Mouse (Mus musculus): ENCODE data around the gene Glt6d1. TPM values are rescaled to one million over a fixed set of nuclear protein-coding genes. Genes with fewer than 3 reads are reported as not detected.

The Glt6d1 gene
- total and polyA plus RNA-seq, 3 experiments = not detected

DNA sequence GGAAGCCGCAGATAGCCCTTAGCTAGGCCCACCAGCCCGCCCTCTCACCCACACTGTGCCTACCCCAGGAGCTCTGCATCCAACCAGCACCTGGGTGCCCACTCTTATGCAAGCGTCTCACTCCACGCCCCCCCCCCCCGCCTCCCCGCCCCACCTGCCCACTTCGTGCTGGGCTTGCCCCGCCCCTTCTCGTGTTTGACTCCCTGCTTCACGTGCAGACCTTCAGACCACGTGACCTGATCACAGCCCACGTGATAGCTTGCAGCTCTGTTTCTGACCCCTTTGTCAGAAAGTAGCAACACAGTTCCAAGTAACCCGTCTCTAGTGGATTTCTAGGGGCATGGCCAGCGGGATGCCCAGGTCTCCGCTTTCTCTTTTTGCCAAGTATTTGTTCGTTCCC lies 31.6 kb upstream of the Glt6d1 start, which contains the start of gene Sohlh1:
Gene Sohlh1 (minus strand): TSS at position 23 of the 400 bp plus-strand sequence.
- Histone ChIP-seq H3K4me3 (ENCODE audit: control insufficient read depth in 1 of 2, insufficient read depth in 1 of 2, low read depth in 2 of 2, low read length in 2 of 2) (no peak within 1 kb of the TSS), H3K4me1 (ENCODE audit: control insufficient read depth in 1 of 2, insufficient read depth in 2 of 2, low read length in 2 of 2) (no peaks in the 10 kb centered on the region), H3K36me3 (ENCODE audit: control insufficient read depth in 1 of 2, insufficient read depth in 2 of 2, low read length in 2 of 2) (no peaks in the 10 kb centered on the region), H3K27ac (ENCODE audit: control insufficient read depth, low read depth, low read length) (no peak within 1 kb of the TSS), H3K27me3 (ENCODE audit: control insufficient read depth in 1 of 2, insufficient read depth in 2 of 2, low read length in 2 of 2) (no peaks in the 10 kb centered on the region; a peak in 1 of 4 replicates), H3K9ac (ENCODE audit: control insufficient read depth, low read depth, low read length, poor library complexity, severe bottlenecking) (no peak within 1 kb of the TSS), H3K79me2 (ENCODE audit: control insufficient read depth, insufficient read depth, low read length, poor library complexity) (no peaks in the 10 kb centered on the region), H3K9me3 (replicated peaks; ENCODE audit: insufficient read depth, low read length) (no peaks in the 10 kb centered on the region)
- TF ChIP-seq ELF1 (IDR thresholded peaks at IDR 0.05; ENCODE audit: low read depth, low read length) (no peak), E2F4 (IDR thresholded peaks at IDR 0.05; ENCODE audit: borderline replicate concordance, low read depth, low read length) (no peak), USF1 (IDR thresholded peaks at IDR 0.05; ENCODE audit: low read depth, low read length) (0 out of 2 replicates have a peak, but pooled peaks have one; percentile 24), GATA1 (IDR thresholded peaks at IDR 0.05; ENCODE audit: low read depth, low read length) (no peak), MXI1 (IDR thresholded peaks at IDR 0.05; ENCODE audit: low read depth, low read length) (no peak)
- DNase-seq (ENCODE audit: low read depth, low spot score) = no peak

DNA sequence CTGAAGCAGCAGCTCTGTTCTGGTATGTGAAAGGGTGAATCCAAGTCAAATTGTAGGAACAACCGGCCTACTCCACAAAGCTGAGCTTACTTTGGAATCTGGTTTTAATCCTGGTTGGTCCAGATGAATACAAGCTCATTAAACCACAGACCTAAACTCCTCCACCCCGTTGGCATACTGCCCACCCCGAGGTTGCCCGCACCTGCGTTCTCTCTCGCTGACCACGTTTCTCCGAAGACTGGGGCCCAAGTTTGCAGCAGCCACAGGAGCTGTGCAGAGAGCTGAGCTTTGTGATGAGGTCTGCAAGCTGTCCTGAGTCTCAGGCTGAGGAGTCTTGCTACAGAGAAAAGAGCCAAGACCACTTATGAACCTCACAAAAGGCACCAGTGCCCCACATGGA lies 30.9 kb upstream of the Glt6d1 start:
- no peak for TF ChIP-seq BHLHE40 (IDR thresholded peaks at IDR 0.05; ENCODE audit: borderline replicate concordance, low read depth, low read length)
- TF ChIP-seq POLR2AphosphoS5 (IDR thresholded peaks at IDR 0.05; ENCODE audit: borderline replicate concordance, low read depth, low read length) = no peak
- no peak for TF ChIP-seq MAX (IDR thresholded peaks at IDR 0.05; ENCODE audit: low read length)
- TF ChIP-seq MAFK (IDR thresholded peaks at IDR 0.05; ENCODE audit: borderline replicate concordance, low read depth, low read length) = no peak
- TF ChIP-seq ZNF384 (IDR thresholded peaks at IDR 0.05; ENCODE audit: low read depth, low read length) = no peak
- TF ChIP-seq CHD1 (IDR thresholded peaks at IDR 0.05; ENCODE audit: low read depth, low read length) = no peak
- no peak for TF ChIP-seq HCFC1 (IDR thresholded peaks at IDR 0.05; ENCODE audit: low read depth, low read length)
- TF ChIP-seq TAL1 (IDR thresholded peaks at IDR 0.05; ENCODE audit: low read length) = no peak
- no peak for TF ChIP-seq ZC3H11A (IDR thresholded peaks at IDR 0.05; ENCODE audit: low read depth, low read length)
- TF ChIP-seq POLR2A (IDR thresholded peaks at IDR 0.05; ENCODE audit: control insufficient read depth in 1 of 2, insufficient read depth in 1 of 2, low read depth in 1 of 2, low read length in 2 of 2, poor library complexity in 1 of 2) = no peak
- no peak for TF ChIP-seq E2F4 (IDR thresholded peaks at IDR 0.05; ENCODE audit: borderline replicate concordance, low read depth, low read length)
- no peak for TF ChIP-seq USF2 (IDR thresholded peaks at IDR 0.05; ENCODE audit: borderline replicate concordance in 1 of 2, insufficient read depth in 1 of 2, low read depth in 1 of 2, low read length in 2 of 2)
- TF ChIP-seq CTCF (IDR thresholded peaks at IDR 0.05 in 2 of 3, conservative IDR thresholded peaks at IDR 0.05 in 1 of 3; ENCODE audit: control insufficient read depth in 1 of 3, insufficient read depth in 1 of 3, low read depth in 2 of 3, low read length in 3 of 3, poor library complexity in 1 of 3, severe bottlenecking in 1 of 3) = no peak
- no peak for TF ChIP-seq MEF2A (IDR thresholded peaks at IDR 0.05; ENCODE audit: extremely low read depth, insufficient replicate concordance, low read depth, low read length, poor library complexity, severe bottlenecking)
- TF ChIP-seq MYC (IDR thresholded peaks at IDR 0.05; ENCODE audit: low read depth, low read length) = no peak
- TF ChIP-seq JUND (IDR thresholded peaks at IDR 0.05; ENCODE audit: low read depth, low read length) = no peak
- no peak for TF ChIP-seq KAT2A (conservative IDR thresholded peaks at IDR 0.05; ENCODE audit: low read depth, low read length)
- no peak for DNase-seq (ENCODE audit: low read depth, low spot score)
- no peak overlapping the region for H3K27ac ChIP-seq (ENCODE audit: control insufficient read depth, low read depth, low read length)
- no peaks in the 10 kb centered on the region; a peak in 1 of 4 replicates for H3K27me3 ChIP-seq (ENCODE audit: control insufficient read depth in 1 of 2, insufficient read depth in 2 of 2, low read length in 2 of 2)
- H3K79me2 ChIP-seq (ENCODE audit: control insufficient read depth, insufficient read depth, low read length, poor library complexity) = no peaks in the 10 kb centered on the region
- H3K4me1 ChIP-seq (ENCODE audit: control insufficient read depth in 1 of 2, insufficient read depth in 2 of 2, low read length in 2 of 2) = no peaks in the 10 kb centered on the region
- H3K4me3 ChIP-seq (ENCODE audit: control insufficient read depth in 1 of 2, insufficient read depth in 1 of 2, low read depth in 2 of 2, low read length in 2 of 2) = no peak overlapping the region
- no peaks in the 10 kb centered on the region for H3K36me3 ChIP-seq (ENCODE audit: control insufficient read depth in 1 of 2, insufficient read depth in 2 of 2, low read length in 2 of 2)
- H3K9me3 ChIP-seq (replicated peaks; ENCODE audit: insufficient read depth, low read length) = no peaks in the 10 kb centered on the region
- H3K9ac ChIP-seq (ENCODE audit: control insufficient read depth, low read depth, low read length, poor library complexity, severe bottlenecking) = no peak overlapping the region

All from MEL (cell line).